Comparison of ENCODE assay signal across 8 mouse cellular contexts in the genomic region with DNA sequence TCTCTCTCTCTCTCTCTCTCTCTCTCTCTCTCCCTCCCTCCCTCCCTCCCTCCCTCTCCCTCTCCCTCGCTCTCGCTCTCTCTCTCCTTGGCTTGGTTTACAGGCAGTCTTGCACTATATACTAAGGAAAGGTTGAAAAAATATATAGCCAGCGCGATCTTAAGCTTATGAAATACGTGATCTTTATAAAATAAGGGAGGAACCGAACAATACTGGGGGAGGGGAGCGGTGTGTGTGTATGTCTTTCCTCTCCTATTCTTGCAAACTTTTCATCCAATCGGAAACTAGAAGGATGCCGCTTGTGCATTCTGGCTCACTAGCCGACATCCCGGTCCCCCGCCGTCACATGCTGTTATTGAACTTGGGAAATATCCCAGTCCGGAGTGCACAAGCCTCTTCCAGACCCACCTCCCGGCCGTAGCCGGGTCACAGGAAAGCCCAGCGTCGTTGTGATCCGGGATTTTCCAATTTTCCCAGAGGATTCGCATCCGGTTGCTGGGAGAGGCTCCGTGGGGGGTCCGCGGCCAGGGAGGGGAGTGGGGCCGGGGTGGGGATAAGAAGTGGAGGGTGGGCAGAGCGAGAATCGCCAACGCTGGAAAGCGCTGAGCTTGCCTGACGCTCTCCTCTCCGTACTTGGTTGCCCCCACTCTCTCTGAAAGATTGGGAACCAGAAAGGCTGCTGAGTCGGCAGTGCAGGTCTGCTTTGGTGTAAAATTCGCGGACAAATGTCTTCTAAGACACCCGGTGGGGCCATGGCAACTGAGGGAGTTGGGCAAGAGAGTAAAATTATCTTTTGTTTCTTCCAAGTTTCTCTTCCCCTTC. TPM values are rescaled to one million over a fixed set of nuclear protein-coding genes. Genes with fewer than 3 reads are reported as not detected.
DNase-seq lines count a peak whose midpoint lies in the region; ATAC-seq and TF ChIP-seq lines count a peak whose summit lies in the region.

No protein-coding gene starts in this region.

- peak overlapping the region; percentile 87 for H3K4me2 ChIP-seq in forebrain, embryonic 11.5 days (ENCODE audit: low read depth, low read length, severe bottlenecking)
- H3K4me2 ChIP-seq in hindbrain, embryonic 13.5 days = peak overlapping the region; percentile 95
- peak overlapping the region; percentile 99 for H3K4me2 ChIP-seq in limb, embryonic 14.5 days (replicated peaks; ENCODE audit: low read depth, low read length, severe bottlenecking)
- H3K4me2 ChIP-seq in midbrain, embryonic 14.5 days (ENCODE audit: low read length) = peak overlapping the region; percentile 97
- H3K4me2 ChIP-seq in stomach, postnatal 0 days (replicated peaks; ENCODE audit: low read depth) = peak overlapping the region; percentile 97

- H3K27ac ChIP-seq in forebrain, embryonic 11.5 days (ENCODE audit: low read depth, low read length) = no peak overlapping the region
- peak overlapping the region; percentile 40; the same call in 1 of the 2 replicates for H3K27ac ChIP-seq in hindbrain, embryonic 13.5 days
- no peak overlapping the region for H3K27ac ChIP-seq in limb, embryonic 14.5 days (replicated peaks; ENCODE audit: low read depth, low read length)
- no peak overlapping the region for H3K27ac ChIP-seq in midbrain, embryonic 14.5 days (replicated peaks; ENCODE audit: low read depth, low read length)
- peak overlapping the region; percentile 75 for H3K27ac ChIP-seq in stomach, postnatal 0 days (replicated peaks)

- TF ChIP-seq POLR2A in brain, embryonic 14.5 days (IDR thresholded peaks at IDR 0.05; ENCODE audit: borderline replicate concordance, extremely low read depth, insufficient read depth, insufficient read length, poor library complexity, severe bottlenecking) = no peak
- TF ChIP-seq POLR2A in limb, embryonic 14.5 days (IDR thresholded peaks at IDR 0.05; ENCODE audit: borderline replicate concordance, extremely low read depth, insufficient read depth, insufficient read length) = no peak

- H3K4me1 ChIP-seq in forebrain, embryonic 11.5 days (replicated peaks; ENCODE audit: control insufficient read depth, insufficient read depth, low read length) = peaks cover 8% of the 10 kb centered on the region; the same call in 1 of the 2 replicates
- H3K4me1 ChIP-seq in hindbrain, embryonic 13.5 days (replicated peaks) = peaks cover 21% of the 10 kb centered on the region
- H3K4me1 ChIP-seq in limb, embryonic 14.5 days (ENCODE audit: control insufficient read depth, insufficient read depth, low read length) = no peaks in the 10 kb centered on the region; the same call in 1 of the 2 replicates
- peaks cover 16% of the 10 kb centered on the region for H3K4me1 ChIP-seq in midbrain, embryonic 14.5 days (ENCODE audit: control insufficient read depth, insufficient read depth, low read length)
- peaks cover 3% of the 10 kb centered on the region for H3K4me1 ChIP-seq in stomach, postnatal 0 days (replicated peaks; ENCODE audit: control insufficient read depth, insufficient read depth)

- H3K9me3 ChIP-seq in forebrain, embryonic 11.5 days (ENCODE audit: control insufficient read depth, low read length) = no peaks in the 10 kb centered on the region
- no peaks in the 10 kb centered on the region for H3K9me3 ChIP-seq in hindbrain, embryonic 13.5 days
- no peaks in the 10 kb centered on the region for H3K9me3 ChIP-seq in limb, embryonic 14.5 days (ENCODE audit: control insufficient read depth, low read length)
- no peaks in the 10 kb centered on the region for H3K9me3 ChIP-seq in midbrain, embryonic 14.5 days (ENCODE audit: control insufficient read depth, low read length)
- H3K9me3 ChIP-seq in stomach, postnatal 0 days (ENCODE audit: control insufficient read depth, low read length) = no peaks in the 10 kb centered on the region

- peak overlapping the region; percentile 49 for H3K4me3 ChIP-seq in forebrain, embryonic 11.5 days (ENCODE audit: low read depth, low read length)
- H3K4me3 ChIP-seq in hindbrain, embryonic 13.5 days = peak overlapping the region; percentile 55
- H3K4me3 ChIP-seq in limb, embryonic 14.5 days (replicated peaks; ENCODE audit: low read length) = peak overlapping the region; percentile 59
- peak overlapping the region; percentile 48 for H3K4me3 ChIP-seq in midbrain, embryonic 14.5 days (replicated peaks; ENCODE audit: low read depth, low read length)
- peak overlapping the region; percentile 62 for H3K4me3 ChIP-seq in stomach, postnatal 0 days (ENCODE audit: low read depth, low read length)

- no peak for TF ChIP-seq EP300 in stomach, postnatal 0 days (optimal IDR thresholded peaks at IDR 0.05)

- under 1% methylated on average over 34 of the region's 36 CpGs for WGBS in forebrain, embryonic 11.5 days
- WGBS in hindbrain, embryonic 13.5 days = under 1% methylated on average over 34 of the region's 36 CpGs
- 0% methylated on average over 36 of the region's 36 CpGs for WGBS in limb, embryonic 14.5 days
- WGBS in midbrain, embryonic 14.5 days = under 1% methylated on average over 36 of the region's 36 CpGs
- WGBS in stomach, postnatal 0 days = under 1% methylated on average over 34 of the region's 36 CpGs

- no peaks in the 10 kb centered on the region for H3K36me3 ChIP-seq in forebrain, embryonic 11.5 days (ENCODE audit: control insufficient read depth, insufficient read depth, low read length)
- no peaks in the 10 kb centered on the region for H3K36me3 ChIP-seq in hindbrain, embryonic 13.5 days
- H3K36me3 ChIP-seq in limb, embryonic 14.5 days (ENCODE audit: control insufficient read depth, insufficient read depth, low read length) = no peaks in the 10 kb centered on the region
- H3K36me3 ChIP-seq in midbrain, embryonic 14.5 days (ENCODE audit: control insufficient read depth, insufficient read depth, low read length) = no peaks in the 10 kb centered on the region
- H3K36me3 ChIP-seq in stomach, postnatal 0 days (ENCODE audit: control insufficient read depth, insufficient read depth, low read length) = no peaks in the 10 kb centered on the region

- H3K27me3 ChIP-seq in forebrain, embryonic 11.5 days (ENCODE audit: control insufficient read depth, insufficient read depth, low read length) = peaks cover 27% of the 10 kb centered on the region
- H3K27me3 ChIP-seq in hindbrain, embryonic 13.5 days = peaks cover 64% of the 10 kb centered on the region
- peaks cover 22% of the 10 kb centered on the region for H3K27me3 ChIP-seq in limb, embryonic 14.5 days (ENCODE audit: control insufficient read depth, insufficient read depth, low read length)
- H3K27me3 ChIP-seq in midbrain, embryonic 14.5 days (ENCODE audit: control insufficient read depth, insufficient read depth, low read length) = peaks cover 44% of the 10 kb centered on the region
- H3K27me3 ChIP-seq in stomach, postnatal 0 days (ENCODE audit: control insufficient read depth, insufficient read depth, low read length) = no peaks in the 10 kb centered on the region

- TF ChIP-seq CTCF in brain, embryonic 14.5 days (IDR thresholded peaks at IDR 0.05; ENCODE audit: borderline replicate concordance, extremely low read depth, insufficient read depth, insufficient read length) = no peak
- no peak for TF ChIP-seq CTCF in stomach, postnatal 0 days (IDR thresholded peaks at IDR 0.05; ENCODE audit: low read depth)

- peak overlapping the region; percentile 54 for H3K9ac ChIP-seq in forebrain, embryonic 11.5 days (ENCODE audit: low read length)
- peak overlapping the region; percentile 70 for H3K9ac ChIP-seq in hindbrain, embryonic 13.5 days
- peak overlapping the region; percentile 56 for H3K9ac ChIP-seq in limb, embryonic 14.5 days (ENCODE audit: low read depth, low read length, severe bottlenecking)
- H3K9ac ChIP-seq in midbrain, embryonic 14.5 days (replicated peaks; ENCODE audit: low read length) = peak overlapping the region; percentile 43; the same call in 1 of the 2 replicates
- peak overlapping the region; percentile 70 for H3K9ac ChIP-seq in stomach, postnatal 0 days (ENCODE audit: low read length)

- ATAC-seq in forebrain, embryonic 11.5 days (replicated peaks; ENCODE audit: low FRiP score) = peak; percentile 65
- ATAC-seq in hindbrain, embryonic 13.5 days (ENCODE audit: low FRiP score) = peak; percentile 74
- peak; percentile 62 for ATAC-seq in limb, embryonic 14.5 days (ENCODE audit: low FRiP score, low read depth)
- peak; percentile 63 for ATAC-seq in midbrain, embryonic 14.5 days (ENCODE audit: low FRiP score, low TSS enrichment)
- peak; percentile 61 for ATAC-seq in stomach, postnatal 0 days (ENCODE audit: low FRiP score, low TSS enrichment)

- peak; percentile 48 for DNase-seq in layer of hippocampus, adult 9-11 months
- no peak for DNase-seq in layer of hippocampus, adult 8-10 months (ENCODE audit: low spot score in 2 of 2)
- peak; percentile 74 for DNase-seq in brain, embryonic 14.5 days (ENCODE audit: low read depth)
- peak; percentile 76 for DNase-seq in forebrain, embryonic 11.5 days (ENCODE audit: low spot score)
- peak; percentile 23 for DNase-seq in limb, embryonic 14.5 days (ENCODE audit: low spot score)
- peak; percentile 60 for DNase-seq in midbrain, embryonic 14.5 days
- peak; percentile 47 for DNase-seq in stomach, postnatal 0 days (ENCODE audit: low spot score)

RNA-seq across cellular contexts. Expression of a gene that starts 0.8 kb away (rescaled TPM):
- total RNA-seq in layer of hippocampus, adult 8-10 months (2022) = 10 to 100 TPM in 2 of 4 experiments, 1 to 10 TPM in 2; 7.7 to 12.5 (median 9.7) TPM
- polyA plus RNA-seq in brain, embryonic 14.5 days (2012; rRNA removed) = 2.5 and 3.0 TPM in 2 replicates
- polyA plus RNA-seq in forebrain, embryonic 11.5 days (2014; fragmentation: Nextera tagmentation; extraction: Ambion mirVana) = 2.9 and 3.2 TPM in 2 replicates
- 3.5 and 4.7 TPM in 2 replicates for polyA plus RNA-seq in hindbrain, embryonic 13.5 days (2015; fragmentation: Nextera tagmentation; extraction: Ambion mirVana)
- 1.8 and 2.2 TPM in 2 replicates for polyA plus RNA-seq in limb, embryonic 14.5 days (2012; rRNA removed)
- polyA plus RNA-seq in limb, embryonic 14.5 days (2014; fragmentation: Nextera tagmentation; extraction: Ambion mirVana) = 3.7 and 3.8 TPM in 2 replicates
- polyA plus RNA-seq in midbrain, embryonic 14.5 days (2014; fragmentation: Nextera tagmentation; extraction: Ambion mirVana) = 2.7 and 4.7 TPM in 2 replicates
- 7.6 and 7.7 TPM in 2 replicates for polyA plus RNA-seq in stomach, postnatal 0 days (2015; fragmentation: Nextera tagmentation; extraction: Ambion mirVana)

RNA-seq across cellular contexts. Expression of a gene that starts 10.1 kb away (rescaled TPM):
- total RNA-seq in layer of hippocampus, adult 8-10 months (2022) = 10 to 100 TPM in 3 of 4 experiments, 1 to 10 TPM in 1; 8.6 to 12.3 (median 11.4) TPM
- 2.2 and 2.6 TPM in 2 replicates for polyA plus RNA-seq in brain, embryonic 14.5 days (2012; rRNA removed)
- 0.80 and 1.3 TPM in 2 replicates for polyA plus RNA-seq in forebrain, embryonic 11.5 days (2014; fragmentation: Nextera tagmentation; extraction: Ambion mirVana)
- polyA plus RNA-seq in hindbrain, embryonic 13.5 days (2015; fragmentation: Nextera tagmentation; extraction: Ambion mirVana) = 0.79 and 1.3 TPM in 2 replicates
- polyA plus RNA-seq in limb, embryonic 14.5 days (2012; rRNA removed) = 2.3 and 3.0 TPM in 2 replicates
- polyA plus RNA-seq in limb, embryonic 14.5 days (2014; fragmentation: Nextera tagmentation; extraction: Ambion mirVana) = 0.86 and 1.5 TPM in 2 replicates
- polyA plus RNA-seq in midbrain, embryonic 14.5 days (2014; fragmentation: Nextera tagmentation; extraction: Ambion mirVana) = 0.20 and 0.47 TPM in 2 replicates
- polyA plus RNA-seq in stomach, postnatal 0 days (2015; fragmentation: Nextera tagmentation; extraction: Ambion mirVana) = 1.2 and 1.5 TPM in 2 replicates

RNA-seq across cellular contexts. Expression of a gene that starts 46.9 kb away (rescaled TPM):
- total RNA-seq in layer of hippocampus, adult 8-10 months (2022) = 10 to 100 TPM; 71.5 to 88.5 (median 84.3) TPM
- 43.9 and 69.3 TPM in 2 replicates for polyA plus RNA-seq in brain, embryonic 14.5 days (2012; rRNA removed)
- polyA plus RNA-seq in forebrain, embryonic 11.5 days (2014; fragmentation: Nextera tagmentation; extraction: Ambion mirVana) = 82.8 and 86.8 TPM in 2 replicates
- 83.0 and 85.1 TPM in 2 replicates for polyA plus RNA-seq in hindbrain, embryonic 13.5 days (2015; fragmentation: Nextera tagmentation; extraction: Ambion mirVana)
- polyA plus RNA-seq in limb, embryonic 14.5 days (2012; rRNA removed) = 38.2 and 39.0 TPM in 2 replicates
- 43.1 and 50.6 TPM in 2 replicates for polyA plus RNA-seq in limb, embryonic 14.5 days (2014; fragmentation: Nextera tagmentation; extraction: Ambion mirVana)
- 83.4 and 89.2 TPM in 2 replicates for polyA plus RNA-seq in midbrain, embryonic 14.5 days (2014; fragmentation: Nextera tagmentation; extraction: Ambion mirVana)
- 32.2 and 39.0 TPM in 2 replicates for polyA plus RNA-seq in stomach, postnatal 0 days (2015; fragmentation: Nextera tagmentation; extraction: Ambion mirVana)

Comparison
In these comparisons a context has a peak if more than half of its experiments do, and no peak if none do; other contexts are left out.
1. DNase-seq: peak in layer of hippocampus, adult 9-11 months (single experiment), brain, embryonic 14.5 days (single experiment), forebrain, embryonic 11.5 days (single experiment), limb, embryonic 14.5 days (single experiment), midbrain, embryonic 14.5 days (single experiment) and stomach, postnatal 0 days (single experiment); none in layer of hippocampus, adult 8-10 months (0 of 2).
2. H3K27ac ChIP-seq: peak in hindbrain, embryonic 13.5 days (single experiment) and stomach, postnatal 0 days (single experiment); none in forebrain, embryonic 11.5 days (single experiment), limb, embryonic 14.5 days (single experiment) and midbrain, embryonic 14.5 days (single experiment).
3. Peak in every context shown above with its lines, with median percentiles within 50 percentile points of each other: ATAC-seq, H3K4me2 ChIP-seq, H3K4me3 ChIP-seq and H3K9ac ChIP-seq.